Mouse (Mus musculus) limb, embryonic 12.5 days (tissue): ENCODE results near the gene Cemip2. TPM values are rescaled to one million over a fixed set of nuclear protein-coding genes. Genes with fewer than 3 reads are reported as not detected.

Experiments
- ATAC-seq: fragments of 200-750 bp; cut with Nextera tagmentation; 2 replicates; pipeline ENCODE4 v1.8.0; 2017; ENCODE audit warnings: low read depth, moderate TSS enrichment; ENCODE audit not compliant: insufficient number of reproducible peaks, insufficient read depth, low FRiP score, low TSS enrichment
- H3K27ac ChIP-seq: fragments of 300-500 bp; sonication (generic); 2 replicates; pipeline ENCODE4 v1.5.1; 2016; ENCODE audit warnings: mild to moderate bottlenecking, moderate library complexity
- H3K27me3 ChIP-seq: fragments of 300-500 bp; sonication (generic); 2 replicates; pipeline ENCODE4 v1.6.1; 2016; ENCODE audit warnings: mild to moderate bottlenecking, moderate library complexity
- H3K36me3 ChIP-seq: fragments of 300-500 bp; sonication (generic); 2 replicates; pipeline ENCODE4 v1.6.1; 2016; ENCODE audit warnings: mild to moderate bottlenecking, moderate library complexity
- H3K4me1 ChIP-seq: fragments of 300-500 bp; sonication (generic); replicated peaks from 2 replicates; pipeline ENCODE4 v1.6.1; 2016
- H3K4me2 ChIP-seq: fragments of 300-500 bp; sonication (generic); 2 replicates; pipeline ENCODE4 v1.6.1; 2016; ENCODE audit warnings: mild to moderate bottlenecking, moderate library complexity
- H3K4me3 ChIP-seq: fragments of 300-500 bp; sonication (generic); replicated peaks from 2 replicates; pipeline ENCODE4 v1.5.1; 2016; ENCODE audit warnings: mild to moderate bottlenecking
- H3K9ac ChIP-seq: fragments of 300-500 bp; sonication (generic); replicated peaks from 2 replicates; pipeline ENCODE4 v1.6.1; 2016; ENCODE audit warnings: mild to moderate bottlenecking, moderate library complexity
- H3K9me3 ChIP-seq: fragments of 300-500 bp; sonication (generic); 2 replicates; pipeline ENCODE4 v1.6.1; 2016; ENCODE audit warnings: mild to moderate bottlenecking, moderate library complexity
- WGBS: fragments of 180-500 bp; shearing (Covaris S2); methylation state at CpG from one replicate; pipeline ENCODE4 v1.1.7; 2016; 5-methylcytosine and 5-hydroxymethylcytosine counted together
- polyA plus RNA-seq: library from polyadenylated mRNA; unstranded; fragments of >200 nt; fragmentation: Nextera tagmentation; extraction: Ambion mirVana; gene quantifications from 2 replicates; pipeline ENCODE4 v1.2.1, GENCODE M21; 2016

Cemip2 gene
- polyA plus RNA-seq, 1 experiment from 2014 or later, result 50.3 TPM

- H3K36me3 ChIP-seq, result peaks cover 84% of the 10 kb centered on the region
These were observed 40.0 kb downstream of the Cemip2 start for GRCm38 (mm10) chr19:21818021-21818725.

DNA sequence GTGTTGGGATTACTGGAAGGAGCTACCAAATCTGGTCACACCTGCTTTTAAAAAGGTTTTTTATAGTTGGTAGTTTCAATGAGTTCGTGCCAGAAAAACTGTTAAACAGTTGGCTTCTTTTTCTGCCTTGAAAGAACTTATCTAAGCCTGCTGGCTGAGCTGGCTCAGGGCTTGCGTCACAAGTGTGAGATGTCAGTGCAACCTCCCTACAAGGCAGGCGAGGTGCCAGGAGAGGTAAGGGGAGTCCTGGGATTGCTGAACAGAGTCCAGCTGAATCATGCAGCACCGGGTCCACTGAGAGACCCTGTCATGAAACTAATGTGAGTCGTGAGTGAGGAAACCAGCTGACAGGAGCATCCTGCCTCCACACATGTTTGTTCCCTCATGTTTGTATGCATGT is 41.4 kb downstream of the Cemip2 start:
- no peak overlapping the region for H3K4me3 ChIP-seq
- peaks cover 82% of the 10 kb centered on the region for H3K36me3 ChIP-seq
- no peaks in the 10 kb centered on the region for H3K4me1 ChIP-seq
- H3K27ac ChIP-seq, result no peak overlapping the region
- H3K9ac ChIP-seq, result no peak overlapping the region
- no peak overlapping the region for H3K4me2 ChIP-seq
- ATAC-seq, result no peak
- WGBS, result 81% methylated on average over 5 of the region's 5 CpGs
- H3K9me3 ChIP-seq, result no peaks in the 10 kb centered on the region
- no peaks in the 10 kb centered on the region for H3K27me3 ChIP-seq

More at GRCm38 (mm10) chr19:21818021-21818725, 40.0 kb downstream of the Cemip2 start:
- Histone ChIP-seq H3K9me3 (no peaks in the 10 kb centered on the region), H3K27ac (no peak overlapping the region), H3K4me1 (no peaks in the 10 kb centered on the region), H3K4me3 (no peak overlapping the region), H3K9ac (no peak overlapping the region), H3K4me2 (no peak overlapping the region), H3K27me3 (no peaks in the 10 kb centered on the region)
- 82% methylated on average over 14 of the region's 14 CpGs for WGBS
- ATAC-seq, result no peak

DNA sequence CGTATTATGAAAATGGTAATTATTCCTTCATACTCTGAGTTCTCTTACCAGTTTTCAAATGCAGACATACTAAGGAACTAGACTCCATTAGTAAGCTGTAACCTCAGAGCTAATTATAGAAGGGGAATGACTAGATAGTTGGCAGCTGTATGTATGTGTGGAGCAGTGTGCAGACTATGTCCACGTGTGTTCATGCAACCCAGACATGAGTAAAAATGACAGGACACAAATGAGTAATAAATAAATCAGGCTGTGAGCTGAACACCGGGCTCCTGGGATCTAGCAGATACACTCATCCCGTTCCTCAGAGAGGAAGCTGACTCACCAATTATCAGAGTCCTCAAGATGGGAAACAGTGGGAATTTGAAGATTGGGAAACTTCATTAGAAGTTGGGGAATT is 42.0 kb downstream of the Cemip2 start:
- H3K27me3 ChIP-seq, result no peaks in the 10 kb centered on the region
- no peak overlapping the region for H3K4me2 ChIP-seq
- H3K9me3 ChIP-seq, result no peaks in the 10 kb centered on the region
- 88% methylated on average over 4 of the region's 4 CpGs for WGBS
- H3K9ac ChIP-seq, result no peak overlapping the region
- no peak for ATAC-seq
- peaks cover 82% of the 10 kb centered on the region for H3K36me3 ChIP-seq
- no peak overlapping the region for H3K27ac ChIP-seq
- no peak overlapping the region for H3K4me3 ChIP-seq
- no peaks in the 10 kb centered on the region for H3K4me1 ChIP-seq

GRCm38 (mm10) chr19:21821877-21822276 is 43.7 kb downstream of the Cemip2 start:
- H3K9me3 ChIP-seq, result no peaks in the 10 kb centered on the region
- no peak for ATAC-seq
- H3K27me3 ChIP-seq, result no peaks in the 10 kb centered on the region
- no peak overlapping the region for H3K9ac ChIP-seq
- no peak overlapping the region for H3K27ac ChIP-seq
- WGBS, result 79% methylated on average over 6 of the region's 6 CpGs
- no peak overlapping the region for H3K4me3 ChIP-seq
- no peaks in the 10 kb centered on the region for H3K4me1 ChIP-seq
- peaks cover 81% of the 10 kb centered on the region for H3K36me3 ChIP-seq
- no peak overlapping the region for H3K4me2 ChIP-seq

- H3K4me3 ChIP-seq, result no peak overlapping the region
- no peak for ATAC-seq
- WGBS, result 87% methylated on average over 5 of the region's 5 CpGs
- H3K27me3 ChIP-seq, result no peaks in the 10 kb centered on the region
- no peaks in the 10 kb centered on the region for H3K9me3 ChIP-seq
- H3K36me3 ChIP-seq, result peaks cover 73% of the 10 kb centered on the region
- H3K4me1 ChIP-seq, result no peaks in the 10 kb centered on the region; the same call in 1 of the 2 replicates
- no peak overlapping the region for H3K4me2 ChIP-seq
- no peak overlapping the region for H3K9ac ChIP-seq
- no peak overlapping the region for H3K27ac ChIP-seq
These were observed 46.0 kb downstream of the Cemip2 start for GRCm38 (mm10) chr19:21824146-21824545.

DNA sequence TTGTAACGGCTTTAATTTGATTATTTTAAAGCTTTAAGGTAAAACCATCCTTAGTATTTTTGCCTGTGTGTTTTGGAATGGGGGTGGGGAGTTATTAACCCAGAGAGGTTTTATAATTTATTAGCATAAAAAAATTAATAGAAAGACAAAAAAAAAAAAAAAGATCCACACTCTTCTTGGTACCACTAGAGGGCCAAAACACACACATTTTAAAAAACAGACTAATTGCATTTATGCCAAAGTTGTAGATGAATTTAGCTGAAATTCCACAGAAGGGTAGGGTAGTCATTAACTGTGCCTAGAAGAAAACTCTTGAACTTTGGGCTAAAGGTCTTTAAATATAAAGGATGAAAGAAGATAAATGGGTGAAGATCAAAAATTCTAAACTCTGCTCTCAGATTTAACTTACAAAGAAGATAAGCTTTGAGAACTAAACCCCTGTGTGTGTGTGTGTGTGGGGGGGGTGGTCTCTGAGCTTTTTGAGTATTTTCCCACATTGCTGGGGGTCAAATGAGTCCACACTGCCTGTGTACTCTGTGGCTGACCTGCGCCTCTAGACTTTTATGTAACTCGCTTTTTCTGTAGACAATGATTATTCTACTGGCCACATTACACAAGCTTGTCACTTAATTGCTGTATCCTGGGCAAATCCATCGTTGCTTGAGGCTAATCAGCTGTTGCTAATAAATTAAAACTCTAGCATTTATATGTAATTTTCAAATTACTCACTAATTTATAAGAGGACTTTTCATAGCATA is 47.2 kb downstream of the Cemip2 start:
- Histone ChIP-seq H3K4me1 (no peaks in the 10 kb centered on the region; the same call in 1 of the 2 replicates), H3K27me3 (no peaks in the 10 kb centered on the region), H3K4me2 (no peak overlapping the region), H3K36me3 (peaks cover 74% of the 10 kb centered on the region), H3K9me3 (no peaks in the 10 kb centered on the region), H3K27ac (no peak overlapping the region), H3K9ac (no peak overlapping the region), H3K4me3 (no peak overlapping the region)
- WGBS, result 74% methylated on average over 4 of the region's 4 CpGs
- no peak for ATAC-seq

DNA sequence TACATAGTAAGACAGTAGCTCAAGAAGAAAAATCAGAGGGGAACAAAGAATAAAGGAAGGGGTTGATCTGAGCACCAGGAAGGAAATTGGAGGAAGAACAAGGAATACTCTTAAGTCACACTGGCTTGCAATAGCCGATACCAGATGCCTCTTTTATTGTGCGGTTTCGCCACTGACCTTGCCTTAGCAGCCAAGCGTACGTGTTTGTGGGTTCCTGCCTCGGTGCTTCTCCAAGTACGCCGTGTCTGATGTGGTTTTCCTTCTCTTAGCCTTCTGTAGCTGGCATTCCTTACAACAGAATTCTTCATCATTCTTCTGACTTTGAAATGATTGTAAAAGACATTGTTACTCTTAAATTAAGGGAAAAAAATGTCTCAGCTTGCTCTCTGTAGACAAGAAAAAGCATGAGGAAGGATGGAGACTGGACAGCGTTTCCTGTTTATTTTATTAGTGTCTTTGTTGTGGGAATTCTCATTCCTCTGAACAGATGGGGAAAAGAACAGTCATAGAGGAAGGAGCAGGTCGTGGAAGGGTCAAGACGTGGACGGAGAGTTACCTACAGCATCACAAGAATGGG is 55.4 kb downstream of the Cemip2 start:
- H3K4me3 ChIP-seq, result no peak overlapping the region
- no peak overlapping the region for H3K4me2 ChIP-seq
- H3K9ac ChIP-seq, result no peak overlapping the region
- ATAC-seq, result no peak
- WGBS, result 68% methylated on average over 12 of the region's 12 CpGs
- H3K36me3 ChIP-seq, result peaks cover 90% of the 10 kb centered on the region
- no peaks in the 10 kb centered on the region for H3K4me1 ChIP-seq
- H3K27ac ChIP-seq, result peak overlapping the region; percentile 3; the same call in 1 of the 2 replicates
- no peaks in the 10 kb centered on the region; the same call in 1 of the 2 replicates for H3K27me3 ChIP-seq
- H3K9me3 ChIP-seq, result no peaks in the 10 kb centered on the region

- ATAC-seq, result no peak
- H3K36me3 ChIP-seq, result peaks cover 84% of the 10 kb centered on the region
These were observed 56.8 kb downstream of the Cemip2 start for GRCm38 (mm10) chr19:21834952-21835351.

GRCm38 (mm10) chr19:21850721-21851120 is 72.6 kb downstream of the Cemip2 start:
- Histone ChIP-seq H3K36me3 (peaks cover 92% of the 10 kb centered on the region), H3K9ac (no peak overlapping the region), H3K27me3 (no peaks in the 10 kb centered on the region), H3K9me3 (no peaks in the 10 kb centered on the region), H3K4me3 (no peak overlapping the region), H3K4me1 (no peaks in the 10 kb centered on the region), H3K4me2 (no peak overlapping the region), H3K27ac (no peak overlapping the region)
- ATAC-seq, result no peak
- 93% methylated on average over 10 of the region's 10 CpGs for WGBS

More at GRCm38 (mm10) chr19:21834952-21835351, 56.8 kb downstream of the Cemip2 start:
- Histone ChIP-seq H3K27me3 (no peaks in the 10 kb centered on the region; the same call in 1 of the 2 replicates), H3K4me3 (no peak overlapping the region), H3K9ac (no peak overlapping the region), H3K27ac (no peak overlapping the region), H3K4me1 (no peaks in the 10 kb centered on the region), H3K4me2 (no peak overlapping the region), H3K9me3 (no peaks in the 10 kb centered on the region)
- WGBS, result 89% methylated on average over 7 of the region's 7 CpGs

- ATAC-seq, result no peak
- peaks cover 88% of the 10 kb centered on the region for H3K36me3 ChIP-seq
- 88% methylated on average over 5 of the region's 5 CpGs for WGBS
These were observed 76.5 kb downstream of the Cemip2 start for GRCm38 (mm10) chr19:21854526-21855228.

More at GRCm38 (mm10) chr19:21854526-21855228, 76.5 kb downstream of the Cemip2 start:
- Histone ChIP-seq H3K4me1 (no peaks in the 10 kb centered on the region), H3K9ac (no peak overlapping the region), H3K27ac (no peak overlapping the region), H3K27me3 (no peaks in the 10 kb centered on the region), H3K4me2 (no peak overlapping the region), H3K9me3 (no peaks in the 10 kb centered on the region), H3K4me3 (no peak overlapping the region)
